Mouse (Mus musculus): ENCODE results near the gene Olfr698. TPM values are rescaled to one million over a fixed set of nuclear protein-coding genes. Genes with fewer than 3 reads are reported as not detected.
"Not testable (repeated sequence)": the region's sequence is repeated elsewhere in the genome, so short reads cannot be mapped to it uniquely, and the experiment has no call there.

Olfr698 gene
- polyA plus RNA-seq (2015; fragmentation: Nextera tagmentation; extraction: Ambion mirVana) = not detected in 2 replicates

GRCm38 (mm10) chr7:106755297-106755696 is at the start of gene Olfr698:
Gene Olfr698 (minus strand): TSS chr7:106755397.
- H3K4me2 ChIP-seq (ENCODE audit: low read depth, low read length) = no peak within 1 kb of the TSS
- no peaks in the 10 kb centered on the region for H3K36me3 ChIP-seq (ENCODE audit: control insufficient read depth, insufficient read depth, low read length)
- no peak within 1 kb of the TSS for H3K9ac ChIP-seq (ENCODE audit: low read depth, low read length)
- no peaks in the 10 kb centered on the region for H3K4me1 ChIP-seq (ENCODE audit: control insufficient read depth, insufficient read depth, low read length)
- no peak within 1 kb of the TSS for H3K4me3 ChIP-seq (ENCODE audit: low read length)
- no peak within 1 kb of the TSS for H3K27ac ChIP-seq (ENCODE audit: low read length)
- H3K9me3 ChIP-seq (ENCODE audit: control insufficient read depth, low read length) = no peaks in the 10 kb centered on the region
- H3K27me3 ChIP-seq (replicated peaks; ENCODE audit: control insufficient read depth, insufficient read depth, low read length) = no peaks in the 10 kb centered on the region
- ATAC-seq = no peak

- H3K27me3 ChIP-seq (replicated peaks; ENCODE audit: control insufficient read depth, insufficient read depth, low read length) = no peaks in the 10 kb centered on the region
- no peak within 1 kb of the TSS for H3K9ac ChIP-seq (ENCODE audit: low read depth, low read length)
- H3K36me3 ChIP-seq (ENCODE audit: control insufficient read depth, insufficient read depth, low read length) = no peaks in the 10 kb centered on the region
- no peak within 1 kb of the TSS for H3K27ac ChIP-seq (ENCODE audit: low read length)
- WGBS = 81% methylated on average over 1 of the region's 1 CpGs
- no peaks in the 10 kb centered on the region for H3K9me3 ChIP-seq (ENCODE audit: control insufficient read depth, low read length)
- H3K4me2 ChIP-seq (ENCODE audit: low read depth, low read length) = no peak within 1 kb of the TSS
- no peaks in the 10 kb centered on the region for H3K4me1 ChIP-seq (ENCODE audit: control insufficient read depth, insufficient read depth, low read length)
- no peak for ATAC-seq
- no peak within 1 kb of the TSS for H3K4me3 ChIP-seq (ENCODE audit: low read length)
Observed at GRCm38 (mm10) chr7:106793098-106793497, 37.9 kb upstream of the Olfr698 start, which contains the start of gene Olfr699. Gene Olfr699 (minus strand): TSS chr7:106793198.

GRCm38 (mm10) chr7:106788330-106788729 is 33.1 kb upstream of the Olfr698 start:
- Histone ChIP-seq H3K4me3 (ENCODE audit: low read length) (no peak overlapping the region), H3K36me3 (ENCODE audit: control insufficient read depth, insufficient read depth, low read length) (no peaks in the 10 kb centered on the region), H3K4me1 (ENCODE audit: control insufficient read depth, insufficient read depth, low read length) (no peaks in the 10 kb centered on the region), H3K9ac (ENCODE audit: low read depth, low read length) (no peak overlapping the region), H3K4me2 (ENCODE audit: low read depth, low read length) (no peak overlapping the region), H3K9me3 (ENCODE audit: control insufficient read depth, low read length) (no peaks in the 10 kb centered on the region), H3K27me3 (replicated peaks; ENCODE audit: control insufficient read depth, insufficient read depth, low read length) (no peaks in the 10 kb centered on the region), H3K27ac (ENCODE audit: low read length) (no peak overlapping the region)
- no peak for ATAC-seq

- not testable (repeated sequence) for H3K4me3 ChIP-seq (ENCODE audit: low read length); ATAC-seq
- 89% methylated on average over 2 of the region's 2 CpGs for WGBS
Observed at GRCm38 (mm10) chr7:106761008-106761407, 5.8 kb upstream of the Olfr698 start.

GRCm38 (mm10) chr7:106758800-106759199 is 3.6 kb upstream of the Olfr698 start:
- Histone ChIP-seq H3K27ac (ENCODE audit: low read length) (no peak overlapping the region), H3K27me3 (replicated peaks; ENCODE audit: control insufficient read depth, insufficient read depth, low read length) (no peaks in the 10 kb centered on the region), H3K36me3 (ENCODE audit: control insufficient read depth, insufficient read depth, low read length) (no peaks in the 10 kb centered on the region), H3K4me2 (ENCODE audit: low read depth, low read length) (no peak overlapping the region), H3K4me3 (ENCODE audit: low read length) (no peak overlapping the region), H3K4me1 (ENCODE audit: control insufficient read depth, insufficient read depth, low read length) (no peaks in the 10 kb centered on the region), H3K9me3 (ENCODE audit: control insufficient read depth, low read length) (no peaks in the 10 kb centered on the region), H3K9ac (ENCODE audit: low read depth, low read length) (no peak overlapping the region)
- 87% methylated on average over 2 of the region's 2 CpGs for whole genome bisulfite sequencing
- no peak for ATAC-seq

More at GRCm38 (mm10) chr7:106761008-106761407, 5.8 kb upstream of the Olfr698 start:
- H3K4me1 ChIP-seq (ENCODE audit: control insufficient read depth, insufficient read depth, low read length); H3K4me2 ChIP-seq (ENCODE audit: low read depth, low read length); H3K27me3 ChIP-seq (replicated peaks; ENCODE audit: control insufficient read depth, insufficient read depth, low read length); H3K9me3 ChIP-seq (ENCODE audit: control insufficient read depth, low read length); H3K36me3 ChIP-seq (ENCODE audit: control insufficient read depth, insufficient read depth, low read length); H3K9ac ChIP-seq (ENCODE audit: low read depth, low read length); H3K27ac ChIP-seq (ENCODE audit: low read length): not testable (repeated sequence)

- no peak overlapping the region for H3K4me2 ChIP-seq (ENCODE audit: low read depth, low read length)
- H3K36me3 ChIP-seq (ENCODE audit: control insufficient read depth, insufficient read depth, low read length) = no peaks in the 10 kb centered on the region
- no peak for ATAC-seq
- H3K9me3 ChIP-seq (ENCODE audit: control insufficient read depth, low read length) = no peaks in the 10 kb centered on the region
- no peak overlapping the region for H3K9ac ChIP-seq (ENCODE audit: low read depth, low read length)
- no peaks in the 10 kb centered on the region for H3K4me1 ChIP-seq (ENCODE audit: control insufficient read depth, insufficient read depth, low read length)
- no peak overlapping the region for H3K27ac ChIP-seq (ENCODE audit: low read length)
- no peaks in the 10 kb centered on the region for H3K27me3 ChIP-seq (replicated peaks; ENCODE audit: control insufficient read depth, insufficient read depth, low read length)
- no peak overlapping the region for H3K4me3 ChIP-seq (ENCODE audit: low read length)
- WGBS = 93% methylated on average over 5 of the region's 5 CpGs
Observed at GRCm38 (mm10) chr7:106745811-106746210, 9.4 kb downstream of the Olfr698 start.

- no peaks in the 10 kb centered on the region for H3K36me3 ChIP-seq (ENCODE audit: control insufficient read depth, insufficient read depth, low read length)
- H3K27me3 ChIP-seq (replicated peaks; ENCODE audit: control insufficient read depth, insufficient read depth, low read length) = no peaks in the 10 kb centered on the region
- H3K4me1 ChIP-seq (ENCODE audit: control insufficient read depth, insufficient read depth, low read length) = no peaks in the 10 kb centered on the region
- H3K9ac ChIP-seq (ENCODE audit: low read depth, low read length) = no peak within 1 kb of the TSS
- no peak within 1 kb of the TSS for H3K4me2 ChIP-seq (ENCODE audit: low read depth, low read length)
- no peak for ATAC-seq
- H3K27ac ChIP-seq (ENCODE audit: low read length) = no peak within 1 kb of the TSS
- H3K4me3 ChIP-seq (ENCODE audit: low read length) = no peak within 1 kb of the TSS
- 77% methylated on average over 1 of the region's 1 CpGs for WGBS
- H3K9me3 ChIP-seq (ENCODE audit: control insufficient read depth, low read length) = no peaks in the 10 kb centered on the region
Observed at GRCm38 (mm10) chr7:106742343-106742742, 12.9 kb downstream of the Olfr698 start, which contains the start of gene Olfr697. Gene Olfr697 (minus strand): TSS chr7:106742443.

DNA sequence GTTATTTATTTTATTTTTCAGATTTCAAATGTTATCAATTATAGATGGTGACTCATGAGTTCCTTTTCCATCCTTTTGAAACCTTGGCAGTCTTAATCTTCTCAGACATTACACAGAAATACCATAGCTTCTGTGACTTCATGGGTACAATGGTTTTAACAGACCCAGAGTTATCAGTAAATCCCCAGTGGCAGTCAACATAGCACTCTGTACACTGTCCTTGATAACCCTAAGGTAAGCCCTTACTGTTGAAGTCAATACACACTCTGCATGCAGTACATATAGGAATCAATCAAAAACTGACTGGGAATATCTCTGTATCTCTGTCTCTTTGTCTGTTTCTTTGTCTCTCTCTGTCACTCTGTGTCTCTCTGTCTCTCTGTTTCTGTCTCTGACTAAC is 18.2 kb downstream of the Olfr698 start:
- Histone ChIP-seq H3K36me3 (ENCODE audit: control insufficient read depth, insufficient read depth, low read length) (no peaks in the 10 kb centered on the region), H3K27me3 (replicated peaks; ENCODE audit: control insufficient read depth, insufficient read depth, low read length) (no peaks in the 10 kb centered on the region), H3K9ac (ENCODE audit: low read depth, low read length) (no peak overlapping the region), H3K27ac (ENCODE audit: low read length) (no peak overlapping the region), H3K4me3 (ENCODE audit: low read length) (no peak overlapping the region), H3K4me1 (ENCODE audit: control insufficient read depth, insufficient read depth, low read length) (0 out of 2 replicates have a peak, but pooled peaks cover 3% of the 10 kb centered on the region), H3K4me2 (ENCODE audit: low read depth, low read length) (no peak overlapping the region), H3K9me3 (ENCODE audit: control insufficient read depth, low read length) (no peaks in the 10 kb centered on the region)
- no peak for ATAC-seq

- peak; percentile 93 for ATAC-seq
Observed at GRCm38 (mm10) chr7:106733717-106734116, 21.5 kb downstream of the Olfr698 start.

DNA sequence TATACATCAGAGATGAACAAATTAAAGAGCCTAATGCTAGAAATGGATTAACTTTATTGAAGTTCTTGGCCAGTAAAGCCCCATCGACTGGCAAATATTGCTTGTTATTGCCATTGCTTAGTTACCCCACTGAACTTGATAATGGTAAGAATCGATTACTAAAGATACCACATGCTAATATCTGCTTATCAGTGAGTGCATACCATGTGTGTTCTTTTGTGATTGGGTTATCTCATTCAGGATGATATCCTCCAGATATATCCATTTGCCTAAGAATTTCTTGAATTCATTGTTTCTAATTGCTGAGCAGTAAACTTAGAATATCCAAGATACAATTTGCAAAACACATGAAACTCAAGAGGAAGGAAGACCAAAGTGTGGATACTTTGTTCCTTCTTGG is 29.5 kb downstream of the Olfr698 start:
- H3K27me3 ChIP-seq (replicated peaks; ENCODE audit: control insufficient read depth, insufficient read depth, low read length); H3K9ac ChIP-seq (ENCODE audit: low read depth, low read length); H3K9me3 ChIP-seq (ENCODE audit: control insufficient read depth, low read length); H3K36me3 ChIP-seq (ENCODE audit: control insufficient read depth, insufficient read depth, low read length); H3K4me2 ChIP-seq (ENCODE audit: low read depth, low read length); H3K27ac ChIP-seq (ENCODE audit: low read length); ATAC-seq; H3K4me1 ChIP-seq (ENCODE audit: control insufficient read depth, insufficient read depth, low read length); H3K4me3 ChIP-seq (ENCODE audit: low read length): not testable (repeated sequence)
- 77% methylated on average over 2 of the region's 2 CpGs for WGBS

More at GRCm38 (mm10) chr7:106733717-106734116, 21.5 kb downstream of the Olfr698 start:
- Histone ChIP-seq H3K9ac (ENCODE audit: low read depth, low read length) (no peak overlapping the region), H3K4me1 (ENCODE audit: control insufficient read depth, insufficient read depth, low read length) (0 out of 2 replicates have a peak, but pooled peaks cover 3% of the 10 kb centered on the region), H3K4me2 (ENCODE audit: low read depth, low read length) (no peak overlapping the region), H3K36me3 (ENCODE audit: control insufficient read depth, insufficient read depth, low read length) (no peaks in the 10 kb centered on the region), H3K4me3 (ENCODE audit: low read length) (no peak overlapping the region), H3K27me3 (replicated peaks; ENCODE audit: control insufficient read depth, insufficient read depth, low read length) (no peaks in the 10 kb centered on the region), H3K9me3 (ENCODE audit: control insufficient read depth, low read length) (no peaks in the 10 kb centered on the region), H3K27ac (ENCODE audit: low read length) (no peak overlapping the region)
- WGBS = 24% methylated on average over 2 of the region's 2 CpGs

All from intestine, embryonic 16.5 days (tissue).